Mouse (Mus musculus): ENCODE data around the gene Tmem269.

DNA sequence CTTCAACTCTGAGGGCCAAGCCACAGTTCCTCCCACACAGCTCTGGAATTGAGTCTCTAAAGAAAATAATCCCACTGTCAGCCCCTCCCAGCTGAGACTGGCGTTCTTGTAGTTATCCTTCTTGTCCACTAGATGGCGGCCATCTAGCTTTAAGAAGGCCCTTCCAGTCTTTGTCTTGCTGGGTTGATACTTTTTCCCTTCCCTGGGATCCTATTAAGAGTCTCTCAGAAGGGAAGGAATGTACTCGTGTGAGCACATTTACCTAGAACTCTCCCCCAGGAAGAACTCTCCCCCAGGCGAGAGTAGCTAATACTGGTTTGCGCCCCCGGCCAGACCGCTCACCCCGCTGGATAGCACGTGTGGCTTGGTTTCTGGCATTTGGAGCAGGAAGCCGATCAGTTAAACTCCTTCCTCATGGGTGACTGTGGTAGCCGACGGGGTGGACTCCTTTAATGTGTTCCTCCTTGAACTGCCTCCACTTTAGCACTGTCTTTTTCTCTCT is 21.2 kb upstream of the Tmem269 start:
- peak; percentile 53 for TF ChIP-seq CTCF (IDR thresholded peaks at IDR 0.05; ENCODE audit: control insufficient read depth, insufficient read depth, low read length)
- no peak for TF ChIP-seq POLR2A (IDR thresholded peaks at IDR 0.05; ENCODE audit: borderline replicate concordance, control insufficient read depth, low read depth, low read length)

All from bone marrow, adult 2 months (tissue).